Mouse (Mus musculus) cortical plate, adult 2 months (tissue): Measurements from ENCODE around the gene Elf2.

ENCODE experiments used
- CTCF ChIP-seq: fragments of 200-500 bp; IDR thresholded peaks from 2 replicates; pipeline ENCODE4 v1.5.1; 2011; ENCODE audit warnings: mild to moderate bottlenecking, control low read depth, low read length; ENCODE audit not compliant: insufficient read depth; ENCODE audit errors: extremely low read depth
- POLR2A ChIP-seq: fragments of 200-500 bp; IDR thresholded peaks from 2 replicates; pipeline ENCODE4 v1.6.1; 2011; ENCODE audit warnings: mild to moderate bottlenecking, low read length, control low read depth; ENCODE audit not compliant: insufficient read depth; ENCODE audit errors: extremely low read depth

DNA sequence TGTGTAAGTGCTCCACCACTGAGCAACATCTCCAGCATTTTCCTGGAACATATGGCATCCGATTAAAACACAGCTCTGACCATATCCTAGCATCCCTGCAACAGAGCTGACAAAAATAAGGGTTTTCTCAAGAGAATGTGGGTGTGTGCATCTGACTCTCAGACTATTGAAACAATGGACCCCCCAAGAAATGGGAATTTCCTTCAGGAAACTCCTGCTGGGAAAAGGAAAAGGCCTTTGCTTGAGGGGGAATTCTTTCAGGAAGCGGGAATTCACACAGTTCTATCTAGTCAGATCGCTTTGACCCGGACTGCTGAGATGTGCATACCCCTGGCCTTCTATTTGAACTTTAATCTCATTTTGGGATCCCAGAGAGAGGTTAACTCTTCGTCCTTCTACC, 116.9 kb downstream of the Elf2 start:
- TF ChIP-seq CTCF (no peak), POLR2A (no peak)
